Mouse (Mus musculus): Measurements from ENCODE around the gene Tmem185b. TPM values are rescaled to one million over a fixed set of nuclear protein-coding genes. Genes with fewer than 3 reads are reported as not detected.

Gene Tmem185b
- total RNA-seq, 2 experiments from 2014 or later = 28.0 to 28.5 TPM

DNA sequence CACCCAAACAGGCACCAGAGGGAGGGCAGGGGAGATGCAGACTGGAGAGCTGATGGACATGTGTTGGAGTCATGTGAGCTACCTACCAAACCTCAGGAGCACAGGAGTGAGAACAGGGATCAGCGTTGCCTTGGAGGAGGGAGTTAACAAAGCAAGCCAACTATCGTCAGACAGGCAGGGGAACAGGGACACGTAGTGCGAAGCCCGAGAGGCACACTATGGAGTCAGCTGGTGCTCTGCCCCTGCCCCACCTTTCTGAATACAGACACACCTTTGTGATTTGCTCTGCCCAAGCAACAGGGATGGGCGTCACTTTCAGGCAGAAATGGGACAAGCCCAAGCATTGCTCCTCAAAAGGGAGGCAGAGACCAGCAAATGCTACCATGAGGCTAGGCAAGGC, 11.7 kb downstream of the Tmem185b start:
- DNase-seq = no peak

GRCm38 (mm10) chr1:119539252-119539651, 13.3 kb downstream of the Tmem185b start:
- DNase-seq = no peak

DNA sequence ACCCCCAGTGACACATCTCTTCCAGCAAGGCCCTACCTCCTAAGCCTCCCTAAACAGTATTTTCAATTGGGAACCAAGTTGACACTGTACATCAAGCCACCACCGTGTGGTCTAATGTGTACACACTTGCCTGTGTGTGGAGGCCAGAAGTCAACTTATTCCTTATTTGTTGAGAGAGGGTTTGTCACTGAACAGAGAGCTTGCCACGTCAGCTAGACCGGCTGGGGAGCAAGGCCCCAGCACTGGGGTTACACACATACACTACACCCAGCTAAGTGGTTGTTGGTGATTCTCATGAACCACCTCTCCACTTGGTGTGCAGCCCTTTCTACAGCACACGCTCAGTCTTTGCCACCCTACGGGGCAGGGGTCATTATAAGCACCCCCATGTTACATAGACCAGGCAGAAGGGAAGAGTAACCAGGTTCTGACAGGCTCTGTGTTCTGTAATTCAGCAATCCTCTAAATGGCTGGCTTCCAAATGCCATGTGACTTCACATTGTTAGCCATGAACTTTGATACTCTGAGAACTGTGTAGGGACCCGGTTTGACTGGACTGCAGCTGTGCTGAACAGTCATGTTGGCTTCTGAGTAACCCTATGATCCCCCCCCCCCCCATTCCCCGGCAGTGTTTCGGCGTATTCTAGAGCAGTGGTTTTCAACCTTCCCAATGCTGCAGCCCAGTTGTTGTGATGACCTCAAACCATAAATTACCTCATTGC, 15.0 kb downstream of the Tmem185b start:
- DNase-seq = peak; percentile 25 to 46

DNA sequence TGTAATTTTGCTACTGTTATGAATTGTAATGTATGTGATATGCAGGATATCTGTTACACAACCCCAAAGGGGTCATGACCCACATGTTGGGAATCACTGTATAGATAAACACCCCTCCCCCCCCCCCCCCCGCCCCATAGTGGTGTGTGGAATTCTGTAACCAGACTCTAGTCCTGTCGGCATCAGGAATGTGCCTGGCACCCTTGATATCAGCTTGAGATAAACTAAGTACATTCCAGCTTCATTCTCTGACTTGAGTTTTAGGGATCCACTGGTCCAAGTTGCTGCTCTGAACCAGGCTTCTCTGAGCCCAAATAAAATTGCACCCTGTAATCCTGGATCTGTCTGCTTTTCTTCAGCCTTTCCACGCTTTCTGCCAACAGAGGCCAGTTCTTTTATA, 15.6 kb downstream of the Tmem185b start:
- no peak for DNase-seq

GRCm38 (mm10) chr1:119543316-119543715, 17.4 kb downstream of the Tmem185b start:
- no peak for DNase-seq

GRCm38 (mm10) chr1:119544611-119545155, 18.7 kb downstream of the Tmem185b start:
- DNase-seq = no peak

DNA sequence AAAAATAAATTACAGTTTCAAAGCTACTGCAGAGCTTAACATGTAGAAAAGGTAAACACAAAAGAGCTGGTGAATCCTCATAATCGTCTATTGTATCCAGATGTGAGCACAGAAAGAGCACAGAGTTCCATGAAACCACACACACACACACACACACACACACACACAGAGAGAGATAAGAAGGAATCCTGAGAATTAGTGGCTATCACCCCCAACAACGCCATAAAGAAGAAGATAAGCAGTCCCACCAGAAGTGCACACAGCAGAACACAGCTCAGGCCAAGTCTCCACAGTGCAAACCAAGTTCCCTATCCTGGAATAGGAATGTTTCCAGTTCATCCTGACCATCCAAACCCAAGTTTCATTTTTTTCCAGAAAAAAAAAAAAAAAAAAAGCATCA, 19.2 kb downstream of the Tmem185b start:
- no peak for DNase-seq

DNA sequence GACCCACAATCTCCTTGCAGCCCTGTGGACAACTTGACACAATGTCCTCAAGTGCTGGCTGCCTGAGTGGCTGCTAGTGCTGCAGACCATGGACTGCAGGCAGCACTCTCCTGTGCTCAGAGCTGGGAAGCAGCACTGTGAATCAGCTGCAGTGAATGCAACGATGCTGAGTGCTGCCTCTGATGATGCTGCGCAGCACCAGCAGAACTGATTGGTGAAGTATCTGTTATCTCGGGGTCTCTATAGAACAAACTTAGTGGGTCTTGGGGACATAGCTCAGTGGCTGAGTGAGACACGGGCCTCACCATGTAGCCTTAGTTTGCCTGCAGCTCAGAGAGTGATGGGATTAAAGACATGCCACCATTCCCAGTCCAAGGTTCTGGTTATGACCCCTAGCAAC, 19.7 kb downstream of the Tmem185b start:
- no peak for DNase-seq

GRCm38 (mm10) chr1:119546490-119546889, 20.5 kb downstream of the Tmem185b start:
- DNase-seq = no peak

DNA sequence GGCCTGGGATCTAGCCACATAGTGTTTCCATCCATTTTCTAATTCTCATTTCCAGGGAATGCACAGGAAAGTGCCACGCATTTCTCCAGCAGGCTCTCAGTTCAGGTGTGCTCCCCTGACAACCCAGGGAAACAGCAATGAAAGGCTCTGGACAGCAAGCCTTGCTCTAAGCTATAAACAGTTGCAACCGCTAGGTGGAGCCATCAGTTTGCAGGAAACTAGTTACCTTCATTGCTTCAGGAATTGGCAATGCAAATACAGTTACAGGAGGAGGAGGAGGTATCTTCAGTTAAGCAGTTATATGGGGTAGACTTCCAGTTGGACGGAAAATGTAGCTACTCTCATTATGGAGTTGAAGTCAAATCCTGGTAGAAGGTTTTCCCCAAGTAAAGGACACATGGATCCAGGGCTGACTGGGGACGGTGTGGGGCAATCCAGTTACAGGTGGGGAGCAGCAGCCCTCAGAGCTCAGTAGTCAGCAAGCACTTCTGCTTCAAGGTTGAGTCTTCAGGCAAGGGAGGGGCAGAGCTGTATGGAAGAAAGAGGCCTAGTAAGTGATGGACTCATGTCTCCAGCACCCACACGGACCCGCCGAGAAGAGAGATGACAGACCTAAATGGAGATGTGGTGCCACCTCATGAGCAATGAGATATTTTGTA, 22.8 kb downstream of the Tmem185b start:
- peak; percentile 85 to 87 for DNase-seq

DNA sequence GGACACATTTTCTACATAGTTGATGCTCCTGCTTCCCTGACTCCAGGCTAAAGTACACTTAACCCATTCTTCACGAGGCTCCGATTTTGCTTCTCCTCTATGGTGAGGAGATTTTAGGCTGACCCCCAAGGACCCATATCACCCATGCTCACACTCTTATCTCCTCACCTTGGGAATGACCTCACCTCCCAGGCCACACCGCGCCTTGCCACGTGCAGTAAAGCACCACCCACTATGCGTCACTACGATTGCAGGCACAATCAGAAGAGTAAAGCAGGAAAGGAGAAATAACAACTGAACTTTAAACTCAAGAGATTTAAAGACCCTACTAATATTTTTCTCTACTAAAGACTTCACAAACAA, 23.3 kb downstream of the Tmem185b start:
- DNase-seq = no peak

GRCm38 (mm10) chr1:119550064-119550463, 24.1 kb downstream of the Tmem185b start:
- DNase-seq = no peak

GRCm38 (mm10) chr1:119551651-119552050, 25.7 kb downstream of the Tmem185b start:
- no peak for DNase-seq

DNA sequence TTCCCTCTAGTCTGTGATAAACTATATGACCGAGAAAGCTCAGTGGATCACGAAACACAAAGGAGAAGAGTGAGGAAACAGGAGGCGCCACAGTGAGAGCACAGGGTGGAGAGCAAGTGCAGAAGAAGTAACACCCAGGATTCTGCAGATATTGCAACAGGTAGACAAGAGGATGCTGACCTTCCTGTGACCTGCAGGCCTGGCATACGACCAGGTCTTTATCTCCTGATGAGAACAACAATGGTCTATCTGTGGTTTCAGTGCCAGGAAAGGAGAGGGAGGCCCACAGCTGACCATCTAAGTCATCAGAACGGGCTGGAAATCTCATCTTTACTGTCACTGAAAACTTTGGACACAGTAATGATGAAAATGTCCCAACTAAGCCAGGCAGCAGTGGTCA, 29.7 kb downstream of the Tmem185b start:
- DNase-seq = no peak

DNA sequence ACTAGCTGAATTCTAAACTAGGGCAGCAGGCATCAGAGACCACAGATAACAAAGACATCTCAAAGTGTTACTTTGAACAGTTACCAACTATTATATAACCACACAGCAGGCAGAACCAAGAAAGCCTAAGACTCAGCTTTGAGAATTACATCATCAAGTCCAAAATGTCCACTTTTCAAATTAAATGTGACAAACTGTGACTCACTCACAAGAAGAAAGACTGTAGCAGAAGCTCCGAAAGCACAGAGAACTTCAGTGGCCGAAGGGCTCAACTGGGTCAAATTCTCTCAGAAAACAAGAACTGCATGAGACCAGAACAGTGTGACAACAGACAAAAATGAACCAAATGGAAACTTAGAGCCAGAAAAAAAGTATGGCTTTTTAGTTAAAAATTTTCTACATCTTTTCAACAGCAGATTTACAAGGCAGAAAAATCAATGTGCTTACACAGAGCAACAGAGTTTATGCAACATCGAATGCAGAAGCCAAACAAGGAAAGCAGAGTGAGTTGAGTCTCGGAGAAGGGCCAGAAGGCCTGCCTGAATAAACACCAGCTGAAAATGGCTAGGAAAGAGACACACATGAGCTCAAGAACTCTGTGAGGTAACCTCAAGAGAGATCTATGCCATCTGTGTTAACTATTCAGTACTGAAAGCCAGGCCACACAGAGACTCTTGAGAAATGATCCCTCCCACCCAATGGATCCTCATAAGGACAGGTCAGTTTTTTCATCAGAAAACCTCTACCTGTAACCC, 31.9 kb downstream of the Tmem185b start:
- DNase-seq = peak in 1 of 2 experiments; percentile 17

- DNase-seq = no peak
These were observed 39.6 kb downstream of the Tmem185b start for GRCm38 (mm10) chr1:119565531-119565930.

DNA sequence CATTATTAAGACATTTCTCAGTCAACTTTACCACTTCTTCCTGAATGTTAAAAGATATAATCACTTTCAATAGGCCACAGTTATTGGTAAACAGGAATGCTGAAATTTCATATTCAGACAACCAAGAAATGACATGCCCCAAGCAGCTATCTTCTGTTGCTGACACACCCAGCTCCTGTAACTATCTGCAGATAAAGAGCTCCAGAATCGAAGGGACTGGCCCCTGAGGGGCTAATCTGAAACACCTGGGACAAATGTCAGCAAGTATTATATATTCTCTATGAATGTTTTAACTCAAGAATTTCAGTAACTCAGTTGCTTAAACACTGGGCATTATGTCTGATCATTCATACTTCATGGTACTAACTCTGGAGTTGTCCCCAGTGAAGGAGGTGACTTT, 44.2 kb downstream of the Tmem185b start:
- DNase-seq = no peak

Other genes starting within 250 kb of the Tmem185b start
- gene Inhbb, start 103.9 kb upstream of the Tmem185b start, total RNA-seq (2021) = 1 to 10 TPM; 2.2 to 2.8 TPM
- gene Ralb, start 21.4 kb upstream of the Tmem185b start, total RNA-seq (2021) = 10 to 100 TPM; 54.5 to 69.6 TPM
- 10 to 100 TPM in 1 of 2 experiments, 1 to 10 TPM in 1; 9.1 to 11.9 TPM for gene Epb41l5, start 122.8 kb downstream of the Tmem185b start, total RNA-seq (2021)

Measured in adrenal gland, postnatal 36 days (tissue).